Mouse (Mus musculus): ENCODE measurements at regions not wholly inside any gene's neighbourhood (a gene's known extent, or its start where the extent isn't known, plus 50 kb on each side); places are given as distances from the start of the nearest gene placed in this dataset.

- no peak for DNase-seq
These were observed 211.8 kb upstream of the Atp6ap2 start for GRCm38 (mm10) chrX:12375796-12376195.

GRCm38 (mm10) chrX:12376238-12376980, 211.2 kb upstream of the Atp6ap2 start:
- no peak for DNase-seq

GRCm38 (mm10) chrX:12377441-12377840, 210.2 kb upstream of the Atp6ap2 start:
- no peak for DNase-seq

- no peak for DNase-seq
These were observed 195.3 kb upstream of the Atp6ap2 start for GRCm38 (mm10) chrX:12392145-12392825.

- DNase-seq = no peak
These were observed 178.3 kb upstream of the Atp6ap2 start for GRCm38 (mm10) chrX:12409319-12409718.

GRCm38 (mm10) chrX:12425566-12425965, 162.0 kb upstream of the Atp6ap2 start:
- peak; percentile 0 for DNase-seq

- no peak for DNase-seq
These were observed 160.9 kb upstream of the Atp6ap2 start for GRCm38 (mm10) chrX:12426664-12427063.

- DNase-seq = no peak
These were observed 155.3 kb upstream of the Atp6ap2 start for GRCm38 (mm10) chrX:12432289-12432688.

- no peak for DNase-seq
These were observed 151.9 kb upstream of the Atp6ap2 start for GRCm38 (mm10) chrX:12435656-12436055.

- no peak for DNase-seq
These were observed 151.5 kb upstream of the Atp6ap2 start for GRCm38 (mm10) chrX:12436106-12436505.

- DNase-seq = no peak
These were observed 148.2 kb upstream of the Atp6ap2 start for GRCm38 (mm10) chrX:12439447-12439846.

- no peak for DNase-seq
These were observed 143.8 kb upstream of the Atp6ap2 start for GRCm38 (mm10) chrX:12443794-12444193.

GRCm38 (mm10) chrX:12445093-12445492, 142.5 kb upstream of the Atp6ap2 start:
- DNase-seq = no peak

- no peak for DNase-seq
These were observed 139.6 kb upstream of the Atp6ap2 start for GRCm38 (mm10) chrX:12447962-12448361.

- DNase-seq = no peak
These were observed 137.9 kb upstream of the Atp6ap2 start for GRCm38 (mm10) chrX:12449688-12450087.

GRCm38 (mm10) chrX:12452979-12453769, 134.4 kb upstream of the Atp6ap2 start:
- DNase-seq = no peak

- DNase-seq = no peak
These were observed 125.9 kb upstream of the Atp6ap2 start for GRCm38 (mm10) chrX:12461657-12462056.

- DNase-seq = no peak
These were observed 124.5 kb upstream of the Atp6ap2 start for GRCm38 (mm10) chrX:12462936-12463647.

- peak; percentile 9 for DNase-seq
These were observed 121.3 kb upstream of the Atp6ap2 start for GRCm38 (mm10) chrX:12466312-12466711.

GRCm38 (mm10) chrX:12466897-12467296, 120.7 kb upstream of the Atp6ap2 start:
- peak; percentile 31 for DNase-seq

GRCm38 (mm10) chrX:12467528-12468179, 119.9 kb upstream of the Atp6ap2 start:
- peak; percentile 19 for DNase-seq

GRCm38 (mm10) chrX:12472296-12472695, 115.3 kb upstream of the Atp6ap2 start:
- no peak for DNase-seq
